Mouse (Mus musculus): ENCODE measurements around the gene Rab14. TPM values are rescaled to one million over a fixed set of nuclear protein-coding genes. Genes with fewer than 3 reads are reported as not detected.

Rab14 gene
- total and polyA plus RNA-seq, 2 experiments from 2014 or later = 121 to 544 TPM

GRCm38 (mm10) chr2:35133891-35134290 is 67.0 kb downstream of the Rab14 start:
- no peak for DNase-seq

GRCm38 (mm10) chr2:35132662-35133055 is 68.3 kb downstream of the Rab14 start:
- 10% methylated on average over 5 of the region's 5 CpGs for WGBS
- Histone ChIP-seq H3K9me3 (ENCODE audit: low read length) (no peaks in the 10 kb centered on the region), H3K4me1 (ENCODE audit: insufficient read depth) (0 out of 2 replicates have a peak, but pooled peaks cover 3% of the 10 kb centered on the region), H3K27ac (ENCODE audit: low read depth, low read length) (no peak overlapping the region), H3K4me2 (ENCODE audit: low read depth) (peak overlapping the region; percentile 48), H3K36me3 (ENCODE audit: insufficient read depth) (peaks cover 25% of the 10 kb centered on the region), H3K27me3 (ENCODE audit: insufficient read depth, low read length) (no peaks in the 10 kb centered on the region), H3K4me3 (ENCODE audit: low read depth, low read length) (peak overlapping the region; percentile 39), H3K9ac (no peak overlapping the region)
- no peak for DNase-seq
- no peak for TF ChIP-seq CTCF (IDR thresholded peaks at IDR 0.05; ENCODE audit: low read depth)
- no peak for ATAC-seq

More at GRCm38 (mm10) chr2:35133891-35134290, 67.0 kb downstream of the Rab14 start:
- Histone ChIP-seq H3K36me3 (ENCODE audit: insufficient read depth) (peaks cover 26% of the 10 kb centered on the region), H3K4me3 (ENCODE audit: low read depth, low read length) (no peak overlapping the region), H3K9ac (no peak overlapping the region), H3K4me2 (ENCODE audit: low read depth) (no peak overlapping the region), H3K27ac (ENCODE audit: low read depth, low read length) (no peak overlapping the region), H3K27me3 (ENCODE audit: insufficient read depth, low read length) (no peaks in the 10 kb centered on the region), H3K9me3 (ENCODE audit: low read length) (no peaks in the 10 kb centered on the region), H3K4me1 (ENCODE audit: insufficient read depth) (0 out of 2 replicates have a peak, but pooled peaks cover 3% of the 10 kb centered on the region)
- no peak for ATAC-seq
- no peak for TF ChIP-seq CTCF (IDR thresholded peaks at IDR 0.05; ENCODE audit: low read depth)
- 57% methylated on average over 5 of the region's 5 CpGs for WGBS

GRCm38 (mm10) chr2:35131991-35132661 is 68.8 kb downstream of the Rab14 start:
- H3K9ac ChIP-seq = no peak overlapping the region
- TF ChIP-seq CTCF (IDR thresholded peaks at IDR 0.05; ENCODE audit: low read depth) = peak; percentile 28
- H3K27ac ChIP-seq (ENCODE audit: low read depth, low read length) = no peak overlapping the region

DNA sequence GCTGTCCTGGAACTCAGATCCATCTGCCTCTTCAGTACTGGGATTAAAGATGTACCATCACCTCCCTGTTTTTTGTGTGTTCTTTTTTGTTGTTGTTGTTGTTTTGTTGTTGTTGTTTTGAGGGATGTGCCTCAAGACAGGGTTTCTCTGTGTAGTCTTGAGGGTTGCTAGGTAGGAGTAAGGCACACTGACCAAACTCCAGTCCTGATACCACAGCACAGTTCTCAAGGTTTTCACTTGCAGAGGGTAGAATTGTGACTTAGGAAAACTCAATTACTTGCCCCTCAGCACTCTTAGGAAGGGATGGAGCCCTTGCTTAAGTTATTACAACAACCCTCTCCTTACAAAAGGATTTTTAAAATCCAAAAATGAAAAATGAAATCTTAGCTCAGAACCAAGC is 69.4 kb downstream of the Rab14 start:
- H3K9me3 ChIP-seq (ENCODE audit: low read length) = no peaks in the 10 kb centered on the region
- peak overlapping the region; percentile 48 for H3K4me2 ChIP-seq (ENCODE audit: low read depth)
- DNase-seq (no peak), ATAC-seq (no peak)
- H3K9ac ChIP-seq = no peak overlapping the region
- no peak overlapping the region for H3K27ac ChIP-seq (ENCODE audit: low read depth, low read length)
- TF ChIP-seq CTCF (IDR thresholded peaks at IDR 0.05; ENCODE audit: low read depth) = no peak
- H3K4me3 ChIP-seq (ENCODE audit: low read depth, low read length) = peak overlapping the region; percentile 39; the same call in 1 of the 2 replicates
- 0 out of 2 replicates have a peak, but pooled peaks cover 3% of the 10 kb centered on the region for H3K4me1 ChIP-seq (ENCODE audit: insufficient read depth)
- peaks cover 24% of the 10 kb centered on the region for H3K36me3 ChIP-seq (ENCODE audit: insufficient read depth)
- no peaks in the 10 kb centered on the region for H3K27me3 ChIP-seq (ENCODE audit: insufficient read depth, low read length)

More at GRCm38 (mm10) chr2:35131991-35132661, 68.8 kb downstream of the Rab14 start:
- H3K4me1 ChIP-seq (ENCODE audit: insufficient read depth) = 0 out of 2 replicates have a peak, but pooled peaks cover 3% of the 10 kb centered on the region
- H3K4me3 ChIP-seq (ENCODE audit: low read depth, low read length) = peak overlapping the region; percentile 39
- no peaks in the 10 kb centered on the region for H3K9me3 ChIP-seq (ENCODE audit: low read length)
- ATAC-seq = peak; percentile 100
- H3K36me3 ChIP-seq (ENCODE audit: insufficient read depth) = peaks cover 25% of the 10 kb centered on the region
- under 1% methylated on average over 21 of the region's 21 CpGs for WGBS
- peak; percentile 96 for DNase-seq
- no peaks in the 10 kb centered on the region for H3K27me3 ChIP-seq (ENCODE audit: insufficient read depth, low read length)
- peak overlapping the region; percentile 48 for H3K4me2 ChIP-seq (ENCODE audit: low read depth)

Other genes with a start within 250 kb of the Rab14 start
- 0.86 and 2.2 TPM in 2 replicates for gene Traf1, start 239.3 kb downstream of the Rab14 start, total RNA-seq (2014; rRNA removed)
- gene Traf1, start 239.3 kb downstream of the Rab14 start, polyA plus RNA-seq (2015; fragmentation: Nextera tagmentation; extraction: Ambion mirVana) = 1.9 and 2.7 TPM in 2 replicates
- 0.46 and 1.1 TPM in 2 replicates for gene Hc, start 139.7 kb downstream of the Rab14 start, total RNA-seq (2014; rRNA removed)
- gene Hc, start 139.7 kb downstream of the Rab14 start, polyA plus RNA-seq (2015; fragmentation: Nextera tagmentation; extraction: Ambion mirVana) = 0.28 and 1.3 TPM in 2 replicates
- 0.33 and 0.38 TPM in 2 replicates for gene AI182371, start 99.6 kb downstream of the Rab14 start, total RNA-seq (2014; rRNA removed)
- 0.18 TPM in 1 of 2 replicates, not detected in the other for gene AI182371, start 99.6 kb downstream of the Rab14 start, polyA plus RNA-seq (2015; fragmentation: Nextera tagmentation; extraction: Ambion mirVana)
- 10.4 and 17.4 TPM in 2 replicates for gene Cntrl, start 91.6 kb downstream of the Rab14 start, total RNA-seq (2014; rRNA removed)
- gene Cntrl, start 91.6 kb downstream of the Rab14 start, polyA plus RNA-seq (2015; fragmentation: Nextera tagmentation; extraction: Ambion mirVana) = 5.5 and 7.0 TPM in 2 replicates
- gene Gsn, start 55.3 kb upstream of the Rab14 start, total RNA-seq (2014; rRNA removed) = 24.3 and 30.3 TPM in 2 replicates
- 24.3 and 27.2 TPM in 2 replicates for gene Gsn, start 55.3 kb upstream of the Rab14 start, polyA plus RNA-seq (2015; fragmentation: Nextera tagmentation; extraction: Ambion mirVana)
- gene Stom, start 135.9 kb upstream of the Rab14 start, total RNA-seq (2014; rRNA removed) = 16.9 and 23.3 TPM in 2 replicates
- gene Stom, start 135.9 kb upstream of the Rab14 start, polyA plus RNA-seq (2015; fragmentation: Nextera tagmentation; extraction: Ambion mirVana) = 16.2 and 18.9 TPM in 2 replicates
- gene 4930568D16Rik, start 166.6 kb upstream of the Rab14 start, total RNA-seq (2014; rRNA removed) = not detected in 2 replicates
- gene 4930568D16Rik, start 166.6 kb upstream of the Rab14 start, polyA plus RNA-seq (2015; fragmentation: Nextera tagmentation; extraction: Ambion mirVana) = not detected in 2 replicates
- gene 4930402F06Rik, start 196.1 kb upstream of the Rab14 start, total RNA-seq (2014; rRNA removed) = not detected in 2 replicates
- gene 4930402F06Rik, start 196.1 kb upstream of the Rab14 start, polyA plus RNA-seq (2015; fragmentation: Nextera tagmentation; extraction: Ambion mirVana) = not detected in 2 replicates